ENCODE assay signal across 9 mouse cellular contexts in genomic region chr12:70131042-70131675, GRCm38 (mm10). TPM values are rescaled to one million over a fixed set of nuclear protein-coding genes. Genes with fewer than 3 reads are reported as not detected.
DNase-seq lines count a peak whose midpoint lies in the region; ATAC-seq lines count a peak whose summit lies in the region.
"Had no signal": no experiment of that assay in that cellular context is flagged by ENCODE, and none has a peak within 500 bp of the region (broad histone marks: within the 10 kb centered on the region; RNA-seq: fewer than 3 reads in every experiment).

No protein-coding gene starts in this region.

- DNase-seq in layer of hippocampus, adult 11-12 months (ENCODE audit: low spot score), result peak; percentile 34
- DNase-seq in layer of hippocampus, adult 9-10 months (ENCODE audit: low spot score), result no peak
- DNase-seq in cerebellum, adult 11-12 months, result peak; percentile 41
- DNase-seq in layer of hippocampus, postnatal 10 days (ENCODE audit: low spot score in 2 of 2), result peak; percentile 54 to 55
- DNase-seq in right cerebral cortex, postnatal 4 days, result peak; percentile 65
- DNase-seq in embryo, embryonic 10.5 days (ENCODE audit: low spot score), result no peak
- no peak for DNase-seq in natural killer cell, adult 2 months (ENCODE audit: low spot score in 2 of 2)

- ATAC-seq in embryonic facial prominence, embryonic 13.5 days (ENCODE audit: insufficient number of reproducible peaks, insufficient read depth, low FRiP score, low TSS enrichment, low read depth), result no peak

- H3K4me1 ChIP-seq in embryonic facial prominence, embryonic 13.5 days, result peaks cover 5% of the 10 kb centered on the region; the same call in 1 of the 2 replicates

- no peaks in the 10 kb centered on the region for H3K27me3 ChIP-seq in embryonic facial prominence, embryonic 13.5 days

- peak overlapping the region; percentile 37; the same call in 1 of the 2 replicates for H3K9ac ChIP-seq in embryonic facial prominence, embryonic 13.5 days

- no peak overlapping the region for H3K27ac ChIP-seq in embryonic facial prominence, embryonic 13.5 days

- WGBS in embryonic facial prominence, embryonic 13.5 days, result 40% methylated on average over 20 of the region's 20 CpGs

- no peaks in the 10 kb centered on the region for H3K36me3 ChIP-seq in embryonic facial prominence, embryonic 13.5 days

- H3K9me3 ChIP-seq in embryonic facial prominence, embryonic 13.5 days, result no peaks in the 10 kb centered on the region

- peak overlapping the region; percentile 51 for H3K4me2 ChIP-seq in embryonic facial prominence, embryonic 13.5 days

- peak overlapping the region; percentile 26 for H3K4me3 ChIP-seq in embryonic facial prominence, embryonic 13.5 days

RNA-seq across cellular contexts. Expression of gene Nin, which starts 17.6 kb away (rescaled TPM):
- polyA plus RNA-seq in embryonic facial prominence, embryonic 13.5 days (2015; fragmentation: Nextera tagmentation; extraction: Ambion mirVana), result 12.0 and 12.3 TPM in 2 replicates
- total RNA-seq in layer of hippocampus, postnatal 10 days (2021), result 10 to 100 TPM; 59.8 to 85.9 TPM

RNA-seq across cellular contexts. Expression of gene Abhd12b, which starts 22.8 kb away (rescaled TPM):
- 0.18 and 0.21 TPM in 2 replicates for polyA plus RNA-seq in embryonic facial prominence, embryonic 13.5 days (2015; fragmentation: Nextera tagmentation; extraction: Ambion mirVana)
- under 1 TPM; 0.34 to 0.40 TPM for total RNA-seq in layer of hippocampus, postnatal 10 days (2021)
- total RNA-seq: hematopoietic stem cell, adult 5-6 weeks had no signal

Comparison
In these comparisons a context has a peak if more than half of its experiments do, and no peak if none do; other contexts are left out.
1. DNase-seq: peak in layer of hippocampus, adult 11-12 months (single experiment), cerebellum, adult 11-12 months (single experiment), layer of hippocampus, postnatal 10 days (2 of 2) and right cerebral cortex, postnatal 4 days (single experiment); none in layer of hippocampus, adult 9-10 months (single experiment), embryo, embryonic 10.5 days (single experiment) and natural killer cell, adult 2 months (0 of 2).